Mouse (Mus musculus) kidney, embryonic 16.5 days (tissue): ENCODE data around the gene Gab2. TPM values are rescaled to one million over a fixed set of nuclear protein-coding genes. Genes with fewer than 3 reads are reported as not detected.

ENCODE experiments used
- ATAC-seq: fragments of 200-750 bp; cut with Nextera tagmentation; 2 replicates; pipeline ENCODE4 v1.8.0; 2017; ENCODE audit warnings: moderate TSS enrichment; ENCODE audit not compliant: low FRiP score, low TSS enrichment
- H3K27ac ChIP-seq: fragments of 300-500 bp; sonication (generic); 2 replicates; pipeline ENCODE4 v1.5.1; 2014; ENCODE audit warnings: low read length
- H3K27me3 ChIP-seq: fragments of 300-500 bp; sonication (generic); 2 replicates; pipeline ENCODE4 v1.6.1; 2014; ENCODE audit warnings: low read length, control low read depth, mixed read lengths; ENCODE audit not compliant: insufficient read depth
- H3K36me3 ChIP-seq: fragments of 300-500 bp; sonication (generic); 2 replicates; pipeline ENCODE4 v1.6.1; 2014; ENCODE audit warnings: low read length, control low read depth, mixed read lengths; ENCODE audit not compliant: insufficient read depth
- H3K4me1 ChIP-seq: fragments of 300-500 bp; sonication (generic); 2 replicates; pipeline ENCODE4 v1.6.1; 2014; ENCODE audit warnings: low read length, control low read depth, mixed read lengths; ENCODE audit not compliant: insufficient read depth
- H3K4me2 ChIP-seq: fragments of 300-500 bp; sonication (generic); replicated peaks from 2 replicates; pipeline ENCODE4 v1.6.1; 2014; ENCODE audit warnings: low read depth, low read length
- H3K4me3 ChIP-seq: fragments of 300-500 bp; sonication (generic); 2 replicates; pipeline ENCODE4 v1.5.1; 2014; ENCODE audit warnings: mild to moderate bottlenecking, low read length
- H3K9ac ChIP-seq: fragments of 300-500 bp; sonication (generic); replicated peaks from 2 replicates; pipeline ENCODE4 v1.6.1; 2014; ENCODE audit warnings: low read length
- H3K9me3 ChIP-seq: fragments of 300-500 bp; sonication (generic); 2 replicates; pipeline ENCODE4 v1.6.1; 2016; ENCODE audit warnings: low read length, control low read depth
- WGBS: fragments of 180-500 bp; shearing (Covaris S2); extraction: QIAGEN DNeasy Blood & Tissue Kit; methylation state at CpG from one replicate; pipeline ENCODE4 v1.1.7; 2014; 5-methylcytosine and 5-hydroxymethylcytosine counted together
- polyA plus RNA-seq: library from polyadenylated mRNA; unstranded; fragments of >200 nt; fragmentation: Nextera tagmentation; extraction: Ambion mirVana; gene quantifications from 2 replicates; pipeline ENCODE4 v1.2.1, GENCODE M21; 2015

Gab2 gene
- polyA plus RNA-seq, 1 experiment from 2014 or later: 13.9 TPM

DNA sequence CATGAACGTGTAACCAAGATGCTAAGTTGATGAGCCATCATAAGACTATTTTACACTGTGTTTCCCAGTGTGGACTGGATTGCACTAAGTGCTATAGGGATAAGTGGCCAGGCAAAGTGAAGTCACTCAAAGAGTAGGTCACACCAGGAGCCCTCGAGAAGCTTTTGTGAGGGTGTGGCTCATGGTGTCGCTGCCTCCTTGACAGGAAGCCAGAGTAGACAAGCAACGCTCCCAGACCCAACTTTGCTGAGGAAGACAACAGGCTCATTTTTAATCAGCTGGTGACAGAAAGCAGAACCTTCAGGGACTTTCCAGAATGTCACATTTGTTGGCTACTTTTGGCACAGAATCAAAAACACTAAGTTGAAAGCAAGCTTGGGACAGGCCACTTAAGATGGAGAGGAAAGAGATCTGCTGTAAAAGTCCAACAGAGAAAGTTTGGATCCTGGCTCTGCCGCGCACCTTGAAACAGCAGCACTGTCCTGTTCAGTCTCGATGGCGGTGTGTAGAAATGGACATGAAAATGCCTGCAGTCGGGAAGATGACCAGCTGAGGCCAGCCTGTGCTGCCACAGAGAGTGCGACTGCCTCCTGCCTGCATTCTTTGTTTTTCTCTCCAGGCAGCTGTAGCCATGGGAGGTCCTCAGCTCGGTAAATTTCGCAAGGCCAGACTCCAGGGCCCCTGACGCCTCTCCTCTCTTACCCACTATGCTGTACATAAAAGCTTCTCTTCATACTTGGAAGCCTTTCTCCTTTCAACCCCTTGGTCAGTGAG lies 273.9 kb downstream of the Gab2 start:
- H3K4me2 ChIP-seq: no peak overlapping the region
- H3K27me3 ChIP-seq: no peaks in the 10 kb centered on the region
- no peaks in the 10 kb centered on the region for H3K4me1 ChIP-seq
- H3K36me3 ChIP-seq: no peaks in the 10 kb centered on the region
- no peak for ATAC-seq
- no peak overlapping the region for H3K4me3 ChIP-seq
- no peaks in the 10 kb centered on the region for H3K9me3 ChIP-seq
- 45% methylated on average over 13 of the region's 13 CpGs for WGBS
- no peak overlapping the region for H3K9ac ChIP-seq
- no peak overlapping the region for H3K27ac ChIP-seq

DNA sequence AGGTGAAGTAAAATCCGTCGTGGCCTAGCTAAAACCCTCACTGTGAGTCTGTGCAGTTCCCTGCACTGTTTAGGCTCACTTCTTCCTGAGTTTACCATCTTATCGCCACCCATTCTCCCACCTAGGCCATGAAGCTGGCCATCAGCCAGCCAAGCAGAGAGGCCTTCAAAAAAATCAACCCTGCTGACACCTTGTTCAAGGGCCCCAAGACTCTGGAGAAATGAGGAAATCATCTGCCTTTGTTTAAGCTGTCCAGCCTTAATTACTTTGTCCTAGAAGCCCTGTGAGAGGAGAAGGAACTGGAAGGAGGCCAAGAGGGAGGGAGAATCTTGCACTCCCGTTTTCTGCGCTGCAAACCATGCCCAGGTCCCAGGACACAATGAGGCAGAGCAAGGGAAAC lies 274.9 kb downstream of the Gab2 start:
- no peak for ATAC-seq
- Histone ChIP-seq H3K4me2 (no peak overlapping the region), H3K4me3 (no peak overlapping the region), H3K27me3 (no peaks in the 10 kb centered on the region), H3K9ac (no peak overlapping the region), H3K27ac (no peak overlapping the region), H3K9me3 (no peaks in the 10 kb centered on the region), H3K36me3 (no peaks in the 10 kb centered on the region), H3K4me1 (no peaks in the 10 kb centered on the region)
- 81% methylated on average over 5 of the region's 5 CpGs for WGBS

DNA sequence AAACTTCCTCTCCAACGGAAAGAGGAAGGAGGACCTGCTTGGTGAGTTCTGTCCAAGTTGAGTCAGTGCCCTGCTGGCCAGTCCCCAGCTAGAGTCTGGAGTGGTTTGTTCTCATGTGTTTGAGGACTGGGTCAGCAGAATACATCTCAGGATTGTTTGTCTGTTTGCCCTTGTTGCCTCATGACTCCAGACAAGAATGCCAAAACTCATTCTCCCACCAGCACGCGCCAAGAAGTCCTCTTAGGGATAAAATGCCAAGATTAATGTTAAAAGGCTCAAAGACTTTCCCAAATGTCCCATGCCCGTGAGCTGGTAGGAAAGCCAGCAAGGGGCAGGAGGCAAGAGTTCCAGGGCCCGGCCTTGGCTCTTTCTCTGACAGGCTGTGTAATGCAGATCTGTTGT lies 275.5 kb downstream of the Gab2 start:
- Histone ChIP-seq H3K4me3 (no peak overlapping the region), H3K27me3 (no peaks in the 10 kb centered on the region), H3K9ac (no peak overlapping the region), H3K36me3 (no peaks in the 10 kb centered on the region), H3K4me1 (no peaks in the 10 kb centered on the region), H3K4me2 (no peak overlapping the region), H3K9me3 (no peaks in the 10 kb centered on the region), H3K27ac (no peak overlapping the region)
- ATAC-seq: no peak
- WGBS: 77% methylated on average over 5 of the region's 5 CpGs

DNA sequence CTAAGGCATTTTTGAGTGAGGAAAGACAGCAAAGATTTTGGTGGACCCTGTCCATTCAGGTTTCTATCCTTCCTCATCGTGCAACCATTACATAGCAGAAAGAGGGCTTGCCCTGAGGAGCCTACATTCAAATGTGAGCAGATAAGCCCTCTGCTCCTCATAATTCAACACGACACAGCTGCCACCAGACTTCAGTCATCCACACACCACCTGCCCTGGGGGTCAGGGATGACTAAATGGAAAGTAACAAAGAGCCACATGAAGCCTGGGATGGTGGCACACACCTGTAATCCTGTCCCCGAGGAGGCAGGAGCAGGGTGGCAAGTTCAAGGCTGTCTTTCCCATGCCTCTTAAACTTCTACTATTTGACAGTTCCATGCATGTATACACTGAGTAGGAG lies 276.5 kb downstream of the Gab2 start:
- 79% methylated on average over 3 of the region's 3 CpGs for WGBS
- no peak for ATAC-seq
- H3K4me2 ChIP-seq: no peak overlapping the region
- H3K9me3 ChIP-seq: no peaks in the 10 kb centered on the region
- H3K27ac ChIP-seq: no peak overlapping the region
- H3K36me3 ChIP-seq: no peaks in the 10 kb centered on the region
- H3K4me1 ChIP-seq: no peaks in the 10 kb centered on the region
- no peak overlapping the region for H3K9ac ChIP-seq
- H3K27me3 ChIP-seq: no peaks in the 10 kb centered on the region
- no peak overlapping the region for H3K4me3 ChIP-seq

DNA sequence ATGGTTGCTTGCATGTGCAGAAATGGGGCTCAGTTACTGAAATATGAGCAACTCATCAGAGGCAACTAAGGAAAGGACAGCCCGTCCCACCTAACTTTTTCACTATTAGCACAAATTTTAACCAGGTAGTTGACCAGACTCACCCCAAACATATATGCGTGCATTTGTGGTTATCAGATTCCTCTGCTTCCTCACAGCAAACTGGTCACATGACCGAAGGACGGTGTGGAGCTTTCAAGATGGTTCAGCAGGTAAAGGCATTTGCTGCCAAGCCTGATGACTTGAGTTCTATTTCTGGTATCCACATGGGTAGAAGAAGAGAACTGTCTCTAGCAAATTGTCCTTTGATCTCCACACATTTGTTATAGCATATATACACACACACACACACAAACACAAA lies 277.0 kb downstream of the Gab2 start:
- no peak for ATAC-seq
- Histone ChIP-seq H3K36me3 (no peaks in the 10 kb centered on the region), H3K9me3 (no peaks in the 10 kb centered on the region), H3K4me2 (no peak overlapping the region), H3K4me1 (no peaks in the 10 kb centered on the region), H3K4me3 (no peak overlapping the region), H3K9ac (no peak overlapping the region), H3K27ac (no peak overlapping the region), H3K27me3 (no peaks in the 10 kb centered on the region)
- 89% methylated on average over 4 of the region's 4 CpGs for WGBS

Other genes with a start within 250 kb of the Gab2 start
- 30.8 and 31.6 TPM in 2 replicates for gene Nars2, start 130.1 kb upstream of the Gab2 start, polyA plus RNA-seq